Mouse (Mus musculus): ENCODE measurements around the gene Ttll3. TPM values are rescaled to one million over a fixed set of nuclear protein-coding genes. Genes with fewer than 3 reads are reported as not detected.
A peak's percentile ranks its signal among the peaks of the same experiment; 100 is the strongest.

Gene Ttll3
- total RNA-seq, 1 experiment from 2014 or later: 29.3 TPM

DNA sequence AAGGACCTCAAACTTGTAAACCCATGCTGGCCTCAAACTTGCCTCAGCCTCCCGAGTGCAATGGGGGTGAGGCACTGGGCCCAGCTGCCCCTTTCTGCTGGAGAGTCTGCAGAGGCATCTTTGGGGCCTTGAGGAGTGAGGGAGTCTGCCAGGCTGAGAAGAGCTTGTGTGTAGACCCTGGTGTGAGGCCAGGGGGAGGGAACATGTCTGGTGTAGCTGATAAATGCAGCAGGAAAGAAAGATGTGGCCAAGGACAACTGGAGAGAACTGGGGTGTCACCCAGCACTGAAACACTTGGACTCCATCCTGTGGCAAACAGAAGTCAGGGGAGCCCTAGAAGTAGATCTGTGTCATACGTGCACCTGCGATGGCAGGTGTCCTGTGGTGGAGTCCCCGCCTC, 15.6 kb upstream of the Ttll3 start:
- no peak for ATAC-seq (ENCODE audit: extremely low read depth, insufficient number of reproducible peaks, low FRiP score, poor library complexity, severe bottlenecking)

DNA sequence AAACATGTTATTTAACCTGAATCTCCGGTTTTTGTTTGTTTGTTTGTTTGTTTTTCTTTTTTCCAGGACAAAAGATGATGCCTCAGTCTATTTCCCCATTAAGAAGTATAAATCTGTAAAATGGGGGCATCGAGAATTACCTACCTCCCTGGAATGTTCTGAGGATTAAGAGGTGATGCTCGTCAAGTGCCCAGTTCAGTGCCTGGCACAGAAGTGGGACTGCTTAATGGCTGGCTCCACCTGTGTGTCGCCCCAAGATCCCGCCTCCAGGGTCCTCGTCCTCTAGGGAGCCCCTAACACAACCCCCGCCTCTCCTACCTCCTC, 11.9 kb upstream of the Ttll3 start:
- no peak for ATAC-seq (ENCODE audit: extremely low read depth, insufficient number of reproducible peaks, low FRiP score, poor library complexity, severe bottlenecking)

DNA sequence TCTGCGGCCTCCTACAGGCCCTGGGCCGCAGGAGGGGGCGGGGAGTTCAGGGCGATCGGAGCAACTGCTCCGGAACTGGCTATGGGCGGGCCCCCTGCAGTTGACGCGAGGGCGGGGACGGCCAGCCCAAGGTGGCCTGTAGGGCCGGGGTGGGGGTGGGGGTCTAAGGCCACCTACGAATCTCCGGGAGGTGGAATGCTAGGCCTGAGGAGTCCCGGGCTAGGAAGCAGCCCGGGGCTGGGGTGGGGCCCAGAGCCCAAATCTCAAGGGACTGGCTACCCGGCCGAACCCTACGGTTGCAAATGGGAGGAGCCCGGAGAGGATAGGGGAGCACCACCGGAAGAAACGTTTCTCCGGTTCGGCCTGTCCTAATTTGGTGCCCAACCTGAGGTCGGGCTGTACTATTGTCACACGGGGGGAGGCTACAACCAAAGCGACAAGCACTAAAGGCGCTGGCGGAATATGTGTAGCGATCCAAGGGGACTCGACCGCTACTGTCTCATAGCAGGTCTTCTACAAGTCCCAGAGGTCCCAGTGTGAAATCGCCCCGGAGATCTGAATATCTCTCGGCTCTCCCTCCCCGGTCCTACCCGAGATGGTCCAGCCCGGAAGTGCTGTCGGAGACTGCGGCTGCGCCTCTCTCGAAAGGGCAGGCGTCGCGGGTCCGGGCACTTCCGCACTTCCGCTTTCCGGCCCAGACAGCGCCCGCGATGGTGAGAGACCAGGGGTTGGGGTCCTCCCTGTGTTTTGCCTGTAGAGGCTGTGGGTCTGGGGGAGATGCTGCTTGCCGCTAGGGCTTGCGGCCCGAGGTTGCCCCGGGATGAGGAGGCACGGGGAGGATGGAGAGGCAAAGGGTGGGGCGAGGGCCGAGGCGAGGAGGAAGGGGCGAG, 11.3 kb upstream of the Ttll3 start, which contains the start of the genes Tada3 and Arpc4:
Gene Tada3, minus strand, starts transcription at position 388 of the 890 bp plus-strand sequence.
Gene Arpc4, plus strand, starts transcription at position 620 of the 890 bp plus-strand sequence.
- ATAC-seq (ENCODE audit: extremely low read depth, insufficient number of reproducible peaks, low FRiP score, poor library complexity, severe bottlenecking): peak; percentile 78

DNA sequence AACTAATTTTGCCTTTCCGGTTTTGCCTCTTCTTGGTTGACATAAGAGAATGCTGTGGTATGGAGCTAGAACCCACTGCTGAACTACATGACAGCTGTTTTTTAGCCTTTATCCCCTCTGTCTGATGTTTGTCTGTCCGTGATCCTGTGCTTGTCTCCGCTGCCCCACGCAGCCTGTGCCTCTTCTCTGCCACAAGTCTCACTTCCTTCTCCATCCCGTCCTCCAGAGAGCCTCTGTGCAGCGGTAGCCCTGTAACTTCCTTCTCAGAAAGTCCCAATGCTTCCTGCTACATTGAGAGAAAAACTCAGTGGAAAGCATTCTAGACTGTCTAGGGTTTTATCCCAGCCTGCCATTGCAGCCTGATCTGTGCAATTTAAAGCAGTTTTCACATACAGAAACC, 9.8 kb upstream of the Ttll3 start:
- ATAC-seq (ENCODE audit: extremely low read depth, insufficient number of reproducible peaks, low FRiP score, poor library complexity, severe bottlenecking): no peak

DNA sequence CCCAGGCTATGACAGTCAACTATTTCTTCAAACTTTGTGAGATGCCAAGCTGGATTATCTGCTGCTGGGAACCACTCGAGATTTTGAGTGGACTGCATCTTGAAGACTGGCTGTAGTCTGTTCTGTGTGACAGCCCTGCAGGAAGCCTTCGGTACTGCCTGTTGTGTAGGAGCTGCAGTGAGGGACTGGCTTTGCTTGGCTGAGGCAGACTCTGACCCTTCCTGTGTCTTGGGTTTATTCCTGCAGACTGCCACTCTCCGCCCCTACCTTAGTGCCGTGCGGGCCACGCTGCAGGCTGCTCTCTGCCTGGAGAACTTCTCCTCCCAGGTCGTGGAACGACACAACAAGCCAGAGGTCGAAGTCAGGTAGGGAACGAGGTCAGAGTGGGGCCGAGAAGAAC, 8.6 kb upstream of the Ttll3 start:
- ATAC-seq (ENCODE audit: extremely low read depth, insufficient number of reproducible peaks, low FRiP score, poor library complexity, severe bottlenecking): no peak

DNA sequence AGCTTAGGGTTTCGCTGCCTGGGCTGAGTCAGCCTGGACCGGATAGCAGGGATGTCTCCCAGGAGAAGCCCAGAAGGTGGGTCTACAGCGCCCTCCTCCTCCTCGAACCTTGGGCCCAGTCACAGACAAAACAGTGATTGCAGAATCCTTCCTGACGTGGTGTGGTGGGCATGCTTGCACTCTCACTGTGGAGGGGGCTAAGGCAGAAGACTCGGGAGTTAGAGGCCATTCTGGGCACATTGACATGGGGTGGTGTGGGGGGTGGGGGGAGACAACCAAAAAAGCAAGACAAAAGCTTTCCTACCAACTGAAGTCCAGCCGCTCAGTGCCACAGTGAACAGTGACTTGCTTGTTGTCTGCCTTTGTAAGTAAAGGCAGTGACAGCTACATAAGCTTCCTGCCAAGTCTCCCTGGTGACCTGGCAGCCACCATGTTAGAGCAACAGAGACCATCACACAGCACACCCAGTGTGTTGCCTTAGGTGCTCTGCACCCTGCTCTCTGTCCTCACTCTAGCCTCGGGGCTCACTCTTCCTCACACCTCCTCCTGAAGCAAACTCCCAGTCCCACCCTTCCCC, 4.6 kb upstream of the Ttll3 start:
- ATAC-seq (ENCODE audit: extremely low read depth, insufficient number of reproducible peaks, low FRiP score, poor library complexity, severe bottlenecking): no peak

DNA sequence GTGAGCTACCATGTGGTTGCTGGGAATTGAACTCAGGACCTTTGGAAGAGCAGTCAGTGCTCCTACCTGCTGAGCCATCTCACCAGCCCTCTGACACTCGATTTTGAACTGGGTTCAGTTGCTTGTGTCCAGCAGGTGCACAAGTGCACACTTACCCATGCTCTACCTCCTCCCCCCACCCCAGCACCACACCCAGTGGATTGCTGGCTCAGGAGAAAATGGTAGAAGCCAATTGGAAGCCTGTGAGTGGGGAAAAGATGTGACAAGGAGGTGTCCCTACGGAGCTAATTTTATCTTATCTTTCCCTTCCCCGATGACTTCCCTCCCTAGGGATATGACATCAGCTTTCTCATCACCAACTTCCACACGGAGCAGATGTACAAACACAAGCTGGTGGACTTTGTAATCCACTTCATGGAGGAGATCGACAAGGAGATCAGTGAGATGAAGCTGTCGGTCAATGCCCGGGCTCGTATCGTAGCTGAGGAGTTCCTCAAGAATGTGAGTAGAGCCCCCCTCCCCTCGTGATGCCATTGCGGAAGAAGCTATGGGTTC, 3.8 kb upstream of the Ttll3 start:
- ATAC-seq (ENCODE audit: extremely low read depth, insufficient number of reproducible peaks, low FRiP score, poor library complexity, severe bottlenecking): no peak

DNA sequence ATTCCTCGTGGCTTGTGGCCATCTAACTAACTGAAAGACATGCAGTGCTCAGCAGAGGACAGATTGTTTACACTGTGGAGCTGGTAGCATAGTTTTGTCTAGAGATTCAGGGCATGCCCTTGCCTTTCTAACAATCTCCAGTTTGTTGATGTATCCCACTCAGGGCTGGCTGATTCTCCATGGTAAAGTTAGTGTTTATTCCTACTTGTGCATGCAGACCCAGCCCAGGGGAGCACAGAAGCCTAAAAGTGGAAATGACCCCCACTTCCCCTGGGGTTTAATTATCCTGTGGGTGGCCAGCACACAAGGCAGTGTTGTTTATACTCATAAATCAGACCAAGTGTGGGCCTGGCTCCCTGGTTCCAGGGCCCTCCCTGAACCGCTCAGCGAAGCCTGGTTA, 3.0 kb upstream of the Ttll3 start:
- ATAC-seq (ENCODE audit: extremely low read depth, insufficient number of reproducible peaks, low FRiP score, poor library complexity, severe bottlenecking): no peak

DNA sequence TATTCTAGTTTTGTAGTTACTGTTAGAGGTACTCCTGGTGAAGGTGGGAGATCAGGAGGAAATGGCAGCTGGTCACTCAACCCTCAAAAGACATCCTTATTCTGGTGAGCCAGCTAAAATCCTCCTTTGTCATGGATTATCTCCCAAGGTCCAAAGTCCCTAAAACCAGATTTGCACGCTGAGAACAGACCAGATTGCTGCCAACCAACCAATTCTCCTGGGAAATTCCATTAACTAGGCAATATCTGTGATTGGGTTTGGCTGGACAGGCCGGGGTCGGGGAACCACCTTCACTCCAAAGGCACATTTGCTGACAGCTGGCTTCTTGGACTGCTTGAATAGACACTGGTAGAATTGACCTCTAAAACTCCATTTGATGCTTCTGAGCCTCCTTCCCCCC, 1.7 kb downstream of the Ttll3 start:
- no peak for ATAC-seq (ENCODE audit: extremely low read depth, insufficient number of reproducible peaks, low FRiP score, poor library complexity, severe bottlenecking)

DNA sequence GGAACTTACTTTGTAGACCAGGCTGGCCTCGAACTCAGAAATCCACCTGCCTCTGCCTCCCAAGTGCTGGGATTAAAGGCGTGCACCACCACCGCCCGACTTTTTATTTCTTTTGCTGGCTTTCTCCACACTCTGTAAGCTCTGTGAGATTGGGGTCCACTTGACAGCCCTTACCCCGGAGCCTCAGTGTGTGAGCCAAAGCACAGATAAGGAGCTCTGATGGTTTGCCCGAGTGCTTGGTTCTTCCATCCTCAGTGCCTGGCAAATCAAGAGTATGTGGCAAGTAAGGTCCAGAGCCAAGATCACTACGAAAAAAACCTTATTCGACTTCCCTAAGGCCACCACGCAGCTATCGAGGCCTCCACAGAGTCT, 2.9 kb downstream of the Ttll3 start:
- no peak for ATAC-seq (ENCODE audit: extremely low read depth, insufficient number of reproducible peaks, low FRiP score, poor library complexity, severe bottlenecking)

DNA sequence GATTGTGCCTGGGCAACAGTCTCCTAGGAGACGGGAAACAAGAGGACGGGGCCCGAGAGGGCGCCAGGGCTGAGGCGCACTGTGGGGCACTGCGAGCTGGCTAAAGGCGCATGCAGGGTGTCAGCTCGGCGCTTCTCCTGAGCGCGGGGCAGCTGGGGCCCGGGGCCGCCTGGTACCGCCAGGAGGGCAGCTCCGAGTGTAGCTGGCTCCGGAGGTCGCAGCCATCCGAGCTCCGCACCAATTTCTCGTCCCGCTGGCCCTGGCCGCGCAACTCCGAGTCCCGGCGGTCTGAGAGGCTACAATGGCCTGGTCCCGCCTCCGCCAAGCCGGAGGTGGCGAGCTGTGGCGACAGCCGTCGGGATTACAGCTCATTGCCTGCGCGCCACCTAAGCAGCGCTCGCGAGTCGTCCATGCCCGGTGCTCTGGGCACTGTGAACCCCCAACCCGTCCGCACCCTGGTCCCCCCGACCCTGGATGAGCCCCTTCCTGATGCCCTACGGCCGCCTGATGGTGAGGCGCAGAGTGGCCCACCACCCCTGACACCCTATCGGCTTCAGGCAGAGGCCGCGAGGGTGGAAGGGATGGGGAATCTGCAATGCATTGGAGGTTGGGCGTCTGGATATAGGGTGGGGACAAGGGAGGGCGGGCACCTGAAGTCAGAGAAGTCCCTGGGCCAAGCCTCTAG, 3.5 kb downstream of the Ttll3 start:
- no peak for ATAC-seq (ENCODE audit: extremely low read depth, insufficient number of reproducible peaks, low FRiP score, poor library complexity, severe bottlenecking)

DNA sequence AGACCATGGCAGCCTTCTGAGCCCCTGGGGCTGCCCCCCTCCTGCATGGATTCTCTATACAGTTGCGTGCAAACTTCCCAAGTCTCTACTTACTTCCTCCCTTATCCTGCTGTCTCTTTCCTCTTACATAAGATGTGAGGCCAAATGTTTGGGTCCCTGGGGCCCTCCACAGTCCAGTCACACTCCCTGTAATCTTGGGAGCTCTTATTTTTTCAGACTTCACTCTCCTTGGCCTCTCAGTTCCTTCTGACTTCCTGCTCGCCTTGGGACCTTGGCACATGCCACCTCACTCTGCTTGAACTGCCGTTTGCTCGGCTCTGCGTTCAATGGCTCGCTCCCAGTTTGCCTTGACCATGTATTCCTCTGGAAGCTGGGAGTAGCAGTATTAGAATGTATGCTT, 4.9 kb downstream of the Ttll3 start:
- no peak for ATAC-seq (ENCODE audit: extremely low read depth, insufficient number of reproducible peaks, low FRiP score, poor library complexity, severe bottlenecking)

DNA sequence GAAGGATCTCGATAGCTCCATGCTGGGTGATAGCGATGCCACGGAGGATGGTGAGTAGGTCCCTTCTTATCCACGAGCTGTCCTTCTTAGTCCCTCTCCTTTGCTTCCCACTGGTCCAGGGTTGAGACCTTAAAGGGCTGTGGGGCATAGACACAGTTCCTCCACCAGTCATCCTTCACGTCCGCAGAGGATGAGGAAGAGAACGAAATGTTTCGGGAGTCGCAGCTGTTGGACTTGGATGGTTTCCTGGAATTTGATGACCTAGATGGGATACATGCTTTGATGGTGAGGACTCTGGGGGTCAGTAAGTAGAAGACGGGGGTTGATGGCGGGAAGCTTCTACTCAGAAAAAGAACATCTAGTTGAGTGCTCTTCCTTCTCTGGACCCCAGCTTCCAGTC, 5.8 kb downstream of the Ttll3 start:
- ATAC-seq (ENCODE audit: extremely low read depth, insufficient number of reproducible peaks, low FRiP score, poor library complexity, severe bottlenecking): no peak

DNA sequence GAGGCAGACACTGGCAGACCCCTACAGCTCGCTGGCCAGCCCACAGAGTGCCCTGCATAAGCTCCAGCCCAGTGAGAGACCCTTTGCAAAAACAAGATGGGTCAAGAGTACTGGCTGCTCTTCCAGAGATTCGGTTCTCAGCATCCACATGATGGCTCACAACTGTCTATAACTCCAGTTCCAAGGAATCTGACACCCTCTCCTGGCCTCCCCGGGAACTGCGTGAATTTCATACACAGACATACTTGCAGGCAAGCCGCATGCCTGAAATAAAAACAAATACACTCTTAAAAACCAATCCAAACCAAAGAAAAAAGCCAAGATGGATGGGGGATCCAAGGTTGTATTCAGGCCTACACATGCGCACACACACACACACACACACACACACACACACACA, 6.4 kb downstream of the Ttll3 start:
- ATAC-seq (ENCODE audit: extremely low read depth, insufficient number of reproducible peaks, low FRiP score, poor library complexity, severe bottlenecking): no peak

DNA sequence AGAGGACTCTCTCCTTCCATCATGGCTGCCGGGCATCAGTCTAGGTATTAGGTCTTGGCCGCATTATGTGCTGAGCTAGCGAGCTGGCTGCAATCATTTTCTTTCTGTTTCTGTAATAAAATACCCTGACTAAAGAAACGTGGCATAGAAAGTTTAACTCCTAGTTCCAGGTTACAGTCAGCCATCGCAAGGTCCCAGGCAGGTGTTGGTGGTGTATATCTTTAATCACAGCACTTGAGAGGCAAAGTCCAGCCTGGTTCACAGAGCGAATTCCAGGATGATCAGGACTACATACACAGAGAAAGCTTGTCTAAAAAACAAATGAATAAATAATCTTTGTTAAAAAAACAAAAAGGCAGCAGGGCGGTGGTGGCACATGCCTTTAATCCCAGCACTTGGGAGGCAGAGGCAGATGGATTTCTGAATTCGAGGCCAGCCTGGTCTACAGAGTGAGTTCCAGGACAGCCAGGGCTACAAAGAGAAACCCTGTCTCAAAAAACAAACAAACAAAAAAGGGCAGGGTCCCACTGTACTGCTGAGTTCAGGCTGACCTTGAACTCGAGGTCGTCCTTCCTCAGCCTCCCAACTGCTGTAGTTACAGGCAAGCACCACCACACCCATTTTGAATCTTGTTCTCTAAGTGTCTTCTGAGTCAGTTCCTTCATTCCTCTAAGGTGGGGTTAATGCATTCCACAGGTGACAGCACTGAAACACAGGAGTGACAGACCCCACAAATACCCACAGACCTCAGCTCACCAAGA, 7.4 kb downstream of the Ttll3 start:
- ATAC-seq (ENCODE audit: extremely low read depth, insufficient number of reproducible peaks, low FRiP score, poor library complexity, severe bottlenecking): no peak

DNA sequence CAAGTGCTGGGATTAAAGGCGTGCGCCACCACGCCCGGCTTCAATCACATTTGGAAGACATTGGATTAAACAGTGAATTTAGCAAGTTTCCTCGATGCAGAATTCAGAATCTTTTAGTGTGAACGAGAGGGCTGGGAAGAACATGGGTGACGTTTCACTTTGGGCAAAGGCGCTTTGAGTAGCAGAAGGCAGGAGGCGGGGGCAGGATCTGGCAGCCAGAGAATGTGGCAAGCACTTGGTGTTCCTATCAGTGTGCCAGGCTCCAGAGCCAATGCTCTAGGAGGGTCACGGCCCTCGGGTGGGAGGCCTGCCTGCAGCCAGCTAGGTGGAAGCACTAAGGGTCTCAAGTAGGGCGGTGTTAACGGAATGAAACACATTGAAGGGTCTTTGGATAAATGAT, 13.0 kb downstream of the Ttll3 start:
- ATAC-seq (ENCODE audit: extremely low read depth, insufficient number of reproducible peaks, low FRiP score, poor library complexity, severe bottlenecking): no peak

DNA sequence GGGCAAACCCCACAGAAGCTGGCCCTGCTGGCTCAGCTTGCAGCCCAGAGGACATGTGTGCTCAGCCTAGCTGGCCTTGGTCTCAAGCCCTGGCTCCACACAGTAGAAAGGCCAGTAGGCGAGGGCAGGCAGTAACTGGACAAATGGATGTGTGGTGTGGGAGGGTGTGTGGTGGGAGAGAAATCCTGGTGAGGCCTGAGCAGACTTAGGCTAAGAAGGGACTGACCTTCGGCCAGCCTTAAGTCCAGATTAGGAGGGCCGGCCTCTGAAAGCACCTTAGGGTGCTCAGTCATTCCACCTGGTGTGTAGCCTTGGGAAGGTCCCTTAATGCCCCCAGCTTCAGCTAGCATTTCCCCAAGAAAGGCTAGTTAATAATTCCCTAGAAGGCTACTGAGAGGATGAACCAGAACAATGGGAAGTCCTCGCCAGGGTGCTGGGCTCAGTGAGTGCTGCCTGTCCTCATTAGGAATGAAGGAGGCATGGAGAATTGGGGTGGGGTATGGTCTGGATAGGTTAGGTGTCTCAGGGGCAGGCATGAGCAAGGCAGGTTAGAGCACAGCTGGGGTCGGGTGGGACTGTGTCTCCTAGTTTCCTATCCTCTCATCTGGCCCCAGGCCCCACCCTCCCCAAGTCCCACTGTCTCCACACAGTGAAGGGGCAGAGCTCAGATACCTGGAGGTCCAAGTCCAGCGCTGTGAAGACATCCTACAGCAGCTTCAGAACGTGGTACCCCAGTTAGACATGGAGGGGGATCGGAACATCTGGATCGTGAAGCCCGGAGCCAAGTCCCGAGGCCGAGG, 15.8 kb downstream of the Ttll3 start:
- no peak for ATAC-seq (ENCODE audit: extremely low read depth, insufficient number of reproducible peaks, low FRiP score, poor library complexity, severe bottlenecking)

DNA sequence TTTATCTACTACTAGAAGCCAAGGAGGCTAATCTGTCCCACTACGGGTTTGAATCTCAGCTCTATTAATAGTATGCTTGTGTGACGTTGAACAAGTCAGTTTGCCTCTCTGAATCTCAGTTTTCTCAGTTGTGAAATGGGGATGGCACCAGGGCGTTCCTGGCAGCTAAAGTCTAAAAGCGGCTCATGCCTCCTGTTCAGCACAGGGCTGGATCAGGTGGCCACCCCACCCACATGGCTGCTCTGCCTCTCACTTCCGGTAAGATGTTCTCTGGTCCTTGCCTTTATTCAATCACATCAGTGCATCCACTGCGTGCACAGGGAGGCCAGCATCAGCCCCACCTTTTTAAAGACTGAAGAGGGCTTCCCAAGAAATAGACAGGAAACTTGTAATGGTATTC, 16.4 kb downstream of the Ttll3 start:
- no peak for ATAC-seq (ENCODE audit: extremely low read depth, insufficient number of reproducible peaks, low FRiP score, poor library complexity, severe bottlenecking)
